Mouse (Mus musculus) liver, adult 2 months (tissue): ENCODE data around the gene Dag1.

Experiments used
- CTCF ChIP-seq: fragments of 200-500 bp; IDR thresholded peaks from 2 replicates; pipeline ENCODE4 v1.5.1; 2011; ENCODE audit warnings: low read depth, low read length, control low read depth
- POLR2A ChIP-seq: fragments of 200-500 bp; IDR thresholded peaks from 2 replicates; pipeline ENCODE4 v1.6.1; 2011; ENCODE audit warnings: low read length, control low read depth; ENCODE audit not compliant: insufficient read depth; ENCODE audit errors: extremely low read depth

DNA sequence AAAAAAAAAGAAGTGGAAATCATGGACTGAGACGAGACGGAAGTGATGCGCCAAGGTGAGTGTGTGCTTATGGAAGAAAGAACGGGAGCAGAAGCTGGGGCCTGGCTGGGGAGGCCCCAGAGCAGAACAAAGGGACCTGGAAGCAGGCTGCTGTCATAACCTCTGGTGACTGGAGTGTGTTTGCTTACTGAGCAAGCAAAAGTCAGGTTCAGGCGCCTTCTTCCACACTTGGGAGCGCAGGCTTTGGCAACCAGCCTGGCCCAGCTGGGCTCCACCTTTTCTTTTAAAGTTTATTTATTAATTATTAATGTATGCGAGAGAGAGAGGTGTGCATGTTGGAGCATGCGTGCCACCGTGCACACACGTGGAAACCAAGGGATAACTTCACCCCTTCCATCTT, 94.0 kb downstream of the Dag1 start:
- TF ChIP-seq POLR2A (no peak), CTCF (no peak)
